Mouse (Mus musculus) embryo, embryonic 11 days (tissue): ENCODE results near the gene Cdh23.
A peak's percentile ranks its signal among the peaks of the same experiment; 100 is the strongest.

ENCODE experiments used
- DNase-seq: peaks from one replicate; pipeline ENCODE4 v3.0.0-alpha.2; 2015

Cdh23 gene

GRCm38 (mm10) chr10:60279290-60279940 is 416.9 kb downstream of the Cdh23 start:
- no peak for DNase-seq

GRCm38 (mm10) chr10:60278786-60279185 is 417.5 kb downstream of the Cdh23 start:
- no peak for DNase-seq

- no peak for DNase-seq
Observed at GRCm38 (mm10) chr10:60278006-60278399, 418.3 kb downstream of the Cdh23 start.

DNA sequence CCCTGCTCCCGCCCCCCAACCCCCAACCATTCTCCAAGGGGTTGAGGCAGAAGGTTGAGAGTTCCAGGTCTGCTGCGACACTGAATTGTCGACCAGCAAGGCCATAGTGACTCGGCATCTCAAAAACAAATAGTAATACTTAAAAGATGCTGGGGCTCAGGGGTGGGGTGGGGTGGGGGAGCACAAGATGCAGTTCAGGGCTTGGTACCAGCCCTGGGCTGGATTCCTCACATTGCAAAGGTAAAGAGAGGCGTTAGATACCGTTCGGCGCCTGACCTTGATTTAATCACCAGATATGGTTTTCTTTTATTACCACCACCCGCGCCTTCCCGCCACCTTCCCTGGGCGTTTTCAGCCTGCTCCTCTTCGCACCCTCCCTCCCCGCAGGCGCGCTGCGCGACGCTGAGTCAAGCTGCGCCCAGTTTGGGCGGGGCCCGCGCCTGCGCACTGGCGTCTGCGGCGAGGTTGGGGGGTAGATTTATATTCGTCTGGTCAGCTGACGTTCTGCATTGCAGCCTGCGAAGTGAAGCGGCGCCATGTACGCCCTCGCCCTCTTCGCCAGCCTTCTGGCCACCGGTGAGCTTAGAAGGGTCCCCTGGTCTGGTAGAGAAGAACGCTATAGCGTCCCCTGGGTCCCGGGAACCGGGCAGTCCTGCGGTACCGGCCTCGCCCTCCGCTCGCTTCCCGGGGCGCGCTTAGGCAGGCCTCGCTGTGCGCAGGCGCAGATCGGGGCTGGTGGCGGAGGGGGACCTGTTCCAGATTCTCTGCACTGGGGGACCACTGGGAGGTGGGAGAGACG is 418.9 kb downstream of the Cdh23 start, which contains the start of gene Psap:
Gene Psap, plus strand, starts transcription at position 421 of the 799 bp plus-strand sequence.
- DNase-seq = peak; percentile 94

DNA sequence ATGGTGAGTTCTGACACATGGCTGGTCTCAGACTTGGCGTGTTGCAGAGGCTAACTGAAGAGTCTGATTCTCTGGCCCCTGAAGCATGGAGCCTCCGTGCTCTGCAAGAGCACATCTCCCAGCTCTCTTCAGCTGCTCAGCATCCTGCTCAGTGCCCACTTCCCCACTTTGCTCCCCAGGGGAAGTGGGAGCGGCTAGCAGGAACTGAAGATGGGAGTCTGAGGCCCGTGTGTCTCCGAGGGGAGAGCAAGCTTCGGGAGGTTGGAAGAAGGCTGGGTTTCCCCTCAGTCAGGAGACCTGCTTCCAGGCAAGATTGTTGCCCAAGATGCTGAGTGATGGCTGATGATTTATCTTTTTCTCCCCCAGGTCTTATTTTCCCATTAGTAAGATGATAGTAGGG is 422.9 kb downstream of the Cdh23 start:
- DNase-seq = no peak

DNA sequence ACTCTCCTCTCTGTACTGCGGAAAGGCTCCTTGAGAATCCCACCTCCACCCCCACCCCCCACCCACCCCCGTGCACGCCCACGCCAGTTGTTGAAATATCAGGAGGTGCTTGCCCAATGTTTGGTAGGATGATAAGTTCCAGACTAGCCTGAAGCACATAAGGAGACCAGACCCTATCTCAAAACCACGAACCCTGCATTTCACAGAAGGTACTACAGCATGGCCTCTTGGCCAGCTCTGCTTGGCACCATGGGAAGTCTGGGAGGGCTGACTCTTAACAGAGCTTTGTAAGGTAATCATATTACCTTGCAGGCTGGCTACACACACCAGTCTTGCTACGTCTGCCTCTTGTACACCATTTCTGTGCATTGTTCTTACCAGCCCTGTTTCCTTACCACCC is 424.0 kb downstream of the Cdh23 start:
- no peak for DNase-seq

DNA sequence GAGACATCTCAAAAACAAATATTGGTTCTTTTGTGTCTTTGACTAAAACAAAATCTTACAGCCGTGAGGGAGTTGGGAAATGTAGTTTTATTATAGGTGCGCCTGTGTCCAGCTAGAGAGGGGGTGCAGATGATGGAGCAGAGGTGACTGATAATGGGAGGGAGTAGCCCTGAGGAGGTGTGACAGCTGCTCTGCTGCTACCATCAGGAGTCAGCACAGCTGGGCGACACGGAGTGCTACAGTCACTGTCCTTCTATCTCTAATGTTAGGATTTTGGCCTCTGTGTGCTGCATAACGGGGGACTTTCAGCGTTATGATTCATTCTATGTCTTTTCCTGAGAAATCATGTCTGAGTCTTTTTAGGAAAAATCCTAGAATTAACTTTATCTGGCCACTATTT is 425.3 kb downstream of the Cdh23 start:
- DNase-seq = no peak

GRCm38 (mm10) chr10:60269141-60270064 is 426.9 kb downstream of the Cdh23 start:
- DNase-seq = no peak

DNA sequence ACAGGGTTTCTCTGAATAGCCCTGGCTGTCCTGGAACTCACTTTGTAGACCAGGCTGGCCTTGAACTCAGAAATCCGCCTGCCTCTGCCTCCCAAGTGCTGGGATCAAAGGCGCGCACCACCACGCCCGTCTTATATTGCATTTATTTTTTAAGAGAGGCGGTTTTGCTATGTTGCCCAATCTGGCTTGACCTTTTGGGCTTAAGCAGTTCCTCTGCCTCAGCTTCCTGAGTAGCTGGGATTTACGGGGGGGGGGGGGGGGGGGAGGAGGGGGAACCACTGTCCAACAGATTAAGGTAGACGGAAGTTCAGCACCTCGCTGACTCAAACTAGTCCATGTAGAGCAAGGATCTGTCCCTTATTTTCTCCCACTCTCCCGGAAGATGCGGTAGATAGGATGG is 427.6 kb downstream of the Cdh23 start:
- no peak for DNase-seq

DNA sequence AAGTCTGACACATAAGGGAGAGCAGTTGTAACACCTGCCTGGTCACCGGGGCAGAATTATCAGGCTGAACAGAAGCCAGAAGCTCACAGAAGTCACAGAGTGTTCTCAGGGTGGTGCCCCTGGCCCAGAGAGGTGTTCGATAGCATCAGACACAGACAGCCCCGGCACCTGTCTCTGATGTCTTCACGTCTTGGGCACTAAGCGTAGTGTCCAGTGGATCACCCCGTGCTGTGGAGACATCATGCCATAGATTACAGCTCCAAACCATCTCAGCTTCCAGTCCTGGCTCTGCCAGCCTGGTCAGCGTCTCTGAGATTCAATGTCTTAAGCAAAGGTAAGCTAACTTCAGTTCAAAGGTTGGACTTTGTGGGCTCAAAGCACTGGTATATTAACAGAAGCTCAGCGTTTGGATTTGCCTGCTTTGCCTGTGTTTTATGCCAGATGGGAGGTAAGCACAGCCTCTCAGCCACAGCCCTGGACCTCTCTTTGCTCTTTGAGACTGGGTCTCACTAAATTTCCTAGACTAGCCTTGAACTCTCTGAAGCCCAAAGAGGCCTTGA is 429.4 kb downstream of the Cdh23 start:
- no peak for DNase-seq

- DNase-seq = no peak
Observed at GRCm38 (mm10) chr10:60265252-60265651, 431.0 kb downstream of the Cdh23 start.

- DNase-seq = no peak
Observed at GRCm38 (mm10) chr10:60263351-60263750, 432.9 kb downstream of the Cdh23 start.

GRCm38 (mm10) chr10:60262386-60262785 is 433.9 kb downstream of the Cdh23 start:
- DNase-seq = peak; percentile 24

- no peak for DNase-seq
Observed at GRCm38 (mm10) chr10:60261530-60261929, 434.8 kb downstream of the Cdh23 start.

DNA sequence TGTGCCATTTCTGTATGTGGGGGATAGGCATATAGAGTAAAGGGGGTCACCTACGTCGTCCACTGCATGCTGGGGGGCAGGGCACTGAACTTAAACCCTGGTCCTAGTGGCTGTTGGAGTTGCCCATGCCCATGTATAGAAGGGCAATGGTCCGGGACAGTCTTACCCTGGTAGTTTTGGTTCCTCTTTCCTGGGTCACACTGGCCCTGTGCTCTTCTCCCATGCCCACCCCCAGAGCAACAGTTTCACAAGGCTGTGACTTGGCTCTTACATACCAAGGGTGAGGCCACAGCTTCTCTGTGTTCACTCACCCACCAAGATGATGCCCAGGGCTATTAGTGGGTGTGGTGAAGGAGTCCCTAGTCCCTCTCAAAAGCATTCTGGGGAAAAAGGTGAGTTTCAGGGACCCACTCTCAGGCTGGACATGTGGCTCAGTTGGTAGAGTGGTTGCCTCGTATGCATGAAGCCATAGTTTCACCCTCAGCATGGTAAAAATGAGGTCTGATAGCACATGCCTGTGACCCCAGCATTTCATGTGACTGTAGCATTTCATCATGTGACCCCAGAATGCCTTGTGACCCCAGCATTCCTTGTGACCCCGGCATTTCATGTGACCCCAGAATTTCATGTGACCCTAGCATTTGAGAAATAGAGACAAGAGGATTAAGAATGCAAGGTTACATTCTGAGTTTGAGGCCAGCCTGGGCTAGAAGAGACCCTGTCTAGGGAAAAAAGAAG is 435.6 kb downstream of the Cdh23 start:
- DNase-seq = no peak

DNA sequence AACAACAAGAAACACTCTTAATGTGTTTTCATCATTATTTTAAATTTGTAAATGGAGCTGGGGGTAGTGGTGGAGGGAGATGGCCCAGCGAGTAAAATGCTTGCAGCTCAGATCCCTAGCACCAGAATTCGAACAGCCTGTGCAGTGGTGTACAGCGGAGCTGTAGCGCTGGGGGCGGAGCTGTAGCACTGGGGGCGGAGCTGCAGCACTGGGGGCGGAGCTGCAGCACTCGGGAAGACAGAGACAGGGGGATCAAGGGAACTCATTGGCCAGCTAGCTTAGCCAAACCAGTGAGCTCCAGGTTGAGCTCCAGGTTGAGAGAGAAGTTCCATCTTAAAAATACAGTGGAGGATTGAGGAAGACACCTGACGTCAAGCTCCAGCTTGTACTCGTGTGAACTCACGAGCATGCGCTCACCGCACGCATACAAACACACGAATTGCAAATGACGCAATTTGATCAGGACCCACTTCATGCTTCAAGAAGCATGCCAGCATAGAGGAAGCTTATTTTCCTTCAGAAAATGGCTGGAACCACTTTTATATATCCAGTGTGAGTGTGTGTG is 438.9 kb downstream of the Cdh23 start:
- DNase-seq = peak; percentile 38

DNA sequence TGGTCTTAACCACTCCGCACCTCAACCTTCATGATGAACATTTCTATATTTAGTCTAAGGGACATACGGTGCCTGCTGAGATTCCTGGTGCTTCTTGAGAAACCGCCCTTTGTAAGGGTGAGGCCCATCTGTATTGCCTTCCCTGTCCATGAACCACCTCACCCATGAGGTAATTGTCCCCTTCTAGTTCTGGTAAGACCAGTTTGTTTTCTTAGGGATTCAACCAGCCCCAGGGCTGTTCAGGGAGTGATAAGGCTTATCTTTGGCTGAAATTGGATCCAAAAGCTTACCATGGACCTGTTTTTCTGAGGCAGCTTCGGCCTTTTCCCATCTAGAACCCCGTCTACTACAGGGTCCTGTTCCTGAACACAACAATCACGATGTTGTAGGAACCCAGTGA is 440.2 kb downstream of the Cdh23 start:
- no peak for DNase-seq
